Mouse (Mus musculus): ENCODE measurements around the gene Vwa5b2. TPM values are rescaled to one million over a fixed set of nuclear protein-coding genes. Genes with fewer than 3 reads are reported as not detected.

Gene Vwa5b2
- polyA plus RNA-seq, 1 experiment, result 102 TPM

DNA sequence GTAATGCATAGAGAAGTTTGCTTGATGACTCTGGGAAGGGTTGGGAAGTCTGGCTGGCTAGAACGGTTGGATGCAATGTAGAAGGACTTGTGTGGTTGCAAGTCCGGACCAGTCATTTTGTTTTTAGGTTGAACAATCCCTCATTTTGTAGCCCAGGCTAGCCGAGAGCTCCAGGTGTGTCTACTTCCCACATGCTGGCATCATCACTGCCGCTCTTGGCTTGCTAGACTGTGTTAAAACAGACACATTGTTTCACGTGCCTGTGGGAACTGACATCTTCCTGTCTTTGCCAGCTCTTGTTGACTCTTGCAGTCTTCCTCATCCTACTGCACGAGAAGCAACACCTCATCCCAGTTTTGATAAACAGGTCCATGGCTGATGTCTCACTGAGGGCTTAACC is 34.3 kb upstream of the Vwa5b2 start:
- TF ChIP-seq CTCF (IDR thresholded peaks at IDR 0.05; ENCODE audit: extremely low read depth, insufficient read depth, low read length), result no peak
- no peak for TF ChIP-seq POLR2A (IDR thresholded peaks at IDR 0.05; ENCODE audit: extremely low read depth, insufficient read depth, low read length)
- Histone ChIP-seq H3K4me3 (ENCODE audit: insufficient read depth, low read length) (no peak overlapping the region), H3K4me1 (ENCODE audit: control insufficient read depth, insufficient read depth, low read length) (no peaks in the 10 kb centered on the region), H3K27ac (ENCODE audit: insufficient read depth, low read length) (no peak overlapping the region)

- Histone ChIP-seq H3K4me3 (ENCODE audit: insufficient read depth, low read length) (no peak overlapping the region), H3K27ac (ENCODE audit: insufficient read depth, low read length) (no peak overlapping the region)
Observed at GRCm38 (mm10) chr16:20557381-20557780, 31.9 kb upstream of the Vwa5b2 start.

GRCm38 (mm10) chr16:20565075-20565474 is 24.2 kb upstream of the Vwa5b2 start:
- no peak for TF ChIP-seq CTCF (IDR thresholded peaks at IDR 0.05; ENCODE audit: extremely low read depth, insufficient read depth, low read length)
- no peak for TF ChIP-seq POLR2A (IDR thresholded peaks at IDR 0.05; ENCODE audit: extremely low read depth, insufficient read depth, low read length)

More at GRCm38 (mm10) chr16:20557381-20557780, 31.9 kb upstream of the Vwa5b2 start:
- no peaks in the 10 kb centered on the region for H3K4me1 ChIP-seq (ENCODE audit: control insufficient read depth, insufficient read depth, low read length)
- no peak for TF ChIP-seq CTCF (IDR thresholded peaks at IDR 0.05; ENCODE audit: extremely low read depth, insufficient read depth, low read length)
- no peak for TF ChIP-seq POLR2A (IDR thresholded peaks at IDR 0.05; ENCODE audit: extremely low read depth, insufficient read depth, low read length)

DNA sequence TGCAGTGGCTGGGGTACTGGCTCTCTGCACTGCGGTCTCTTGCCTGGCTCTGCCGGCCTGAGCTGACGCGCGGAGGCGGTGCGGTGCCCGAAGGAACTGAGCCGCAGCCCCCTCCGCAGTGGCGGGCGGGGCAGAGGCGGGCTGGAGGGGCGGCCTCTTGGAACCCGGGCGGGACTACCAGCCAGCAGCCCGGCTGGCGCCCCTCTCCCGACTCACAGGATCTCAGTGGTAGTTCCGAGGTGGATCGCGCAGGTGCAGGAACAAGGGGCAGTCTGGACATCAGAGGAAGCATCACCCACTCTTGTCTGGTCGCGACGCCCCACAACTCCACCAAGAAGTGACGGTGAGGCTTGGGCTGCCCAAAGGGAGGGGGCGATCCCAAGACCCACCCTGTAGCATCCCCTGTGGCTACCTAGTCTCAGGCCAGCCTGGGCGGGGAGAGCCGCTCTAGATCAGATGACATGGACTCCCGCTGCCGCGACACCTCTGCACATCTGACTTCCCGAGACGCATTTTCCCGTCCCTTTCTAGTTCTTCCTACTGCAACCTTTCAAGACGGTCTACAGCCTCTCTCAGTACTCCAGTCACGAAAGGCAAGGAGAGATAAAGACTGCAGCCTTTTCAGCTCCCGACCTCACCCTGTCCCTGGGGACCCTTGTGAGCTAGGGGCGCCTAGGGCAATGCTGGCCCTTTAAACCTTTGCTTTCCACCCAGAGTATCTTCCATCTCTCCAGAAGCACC is 838 bp downstream of the Vwa5b2 start:
- Histone ChIP-seq H3K4me3 (ENCODE audit: insufficient read depth, low read length) (peak overlapping the region; percentile 56), H3K27ac (ENCODE audit: insufficient read depth, low read length) (no peak overlapping the region), H3K4me1 (ENCODE audit: control insufficient read depth, insufficient read depth, low read length) (no peaks in the 10 kb centered on the region)
- no peak for TF ChIP-seq CTCF (IDR thresholded peaks at IDR 0.05; ENCODE audit: extremely low read depth, insufficient read depth, low read length)
- TF ChIP-seq POLR2A (IDR thresholded peaks at IDR 0.05; ENCODE audit: extremely low read depth, insufficient read depth, low read length), result no peak

More at GRCm38 (mm10) chr16:20565075-20565474, 24.2 kb upstream of the Vwa5b2 start:
- Histone ChIP-seq H3K27ac (ENCODE audit: insufficient read depth, low read length) (no peak overlapping the region), H3K4me1 (ENCODE audit: control insufficient read depth, insufficient read depth, low read length) (no peaks in the 10 kb centered on the region), H3K4me3 (ENCODE audit: insufficient read depth, low read length) (no peak overlapping the region)

GRCm38 (mm10) chr16:20590680-20591038 is 1.4 kb downstream of the Vwa5b2 start:
- TF ChIP-seq POLR2A (IDR thresholded peaks at IDR 0.05; ENCODE audit: extremely low read depth, insufficient read depth, low read length) (no peak), CTCF (IDR thresholded peaks at IDR 0.05; ENCODE audit: extremely low read depth, insufficient read depth, low read length) (no peak)
- H3K27ac ChIP-seq (ENCODE audit: insufficient read depth, low read length), result no peak overlapping the region
- no peaks in the 10 kb centered on the region for H3K4me1 ChIP-seq (ENCODE audit: control insufficient read depth, insufficient read depth, low read length)
- H3K4me3 ChIP-seq (ENCODE audit: insufficient read depth, low read length), result peak overlapping the region; percentile 56

- Histone ChIP-seq H3K4me3 (ENCODE audit: insufficient read depth, low read length) (peak overlapping the region; percentile 56), H3K4me1 (ENCODE audit: control insufficient read depth, insufficient read depth, low read length) (no peaks in the 10 kb centered on the region), H3K27ac (ENCODE audit: insufficient read depth, low read length) (no peak overlapping the region)
- no peak for TF ChIP-seq CTCF (IDR thresholded peaks at IDR 0.05; ENCODE audit: extremely low read depth, insufficient read depth, low read length)
- TF ChIP-seq POLR2A (IDR thresholded peaks at IDR 0.05; ENCODE audit: extremely low read depth, insufficient read depth, low read length), result no peak
Observed at GRCm38 (mm10) chr16:20591076-20591705, 1.9 kb downstream of the Vwa5b2 start.

GRCm38 (mm10) chr16:20595060-20595673 is 5.9 kb downstream of the Vwa5b2 start:
- Histone ChIP-seq H3K4me1 (ENCODE audit: control insufficient read depth, insufficient read depth, low read length) (no peaks in the 10 kb centered on the region), H3K4me3 (ENCODE audit: insufficient read depth, low read length) (no peak overlapping the region), H3K27ac (ENCODE audit: insufficient read depth, low read length) (no peak overlapping the region)
- TF ChIP-seq POLR2A (IDR thresholded peaks at IDR 0.05; ENCODE audit: extremely low read depth, insufficient read depth, low read length) (no peak), CTCF (IDR thresholded peaks at IDR 0.05; ENCODE audit: extremely low read depth, insufficient read depth, low read length) (no peak)

DNA sequence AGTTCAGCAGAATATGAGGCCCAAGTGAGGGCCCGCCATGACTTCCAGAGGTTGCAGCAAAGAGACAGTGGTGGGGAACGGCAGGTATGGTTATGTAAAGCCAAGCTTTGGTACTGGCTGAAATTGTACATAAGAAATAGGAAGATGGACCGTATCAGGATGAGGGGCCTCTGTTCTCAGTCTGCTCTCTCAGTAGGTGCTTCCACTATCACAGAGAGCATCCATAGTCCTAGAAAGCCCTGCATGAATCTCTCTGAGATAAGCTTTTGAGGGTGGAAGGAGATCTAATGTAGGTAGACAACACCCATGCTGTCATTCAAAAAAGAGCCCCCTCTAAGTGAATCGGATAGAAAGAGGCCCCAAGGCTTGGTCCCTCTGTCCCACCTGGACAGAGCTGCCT is 6.5 kb downstream of the Vwa5b2 start:
- Histone ChIP-seq H3K4me3 (ENCODE audit: insufficient read depth, low read length) (no peak overlapping the region), H3K4me1 (ENCODE audit: control insufficient read depth, insufficient read depth, low read length) (no peaks in the 10 kb centered on the region), H3K27ac (ENCODE audit: insufficient read depth, low read length) (no peak overlapping the region)
- TF ChIP-seq POLR2A (IDR thresholded peaks at IDR 0.05; ENCODE audit: extremely low read depth, insufficient read depth, low read length) (no peak), CTCF (IDR thresholded peaks at IDR 0.05; ENCODE audit: extremely low read depth, insufficient read depth, low read length) (no peak)

DNA sequence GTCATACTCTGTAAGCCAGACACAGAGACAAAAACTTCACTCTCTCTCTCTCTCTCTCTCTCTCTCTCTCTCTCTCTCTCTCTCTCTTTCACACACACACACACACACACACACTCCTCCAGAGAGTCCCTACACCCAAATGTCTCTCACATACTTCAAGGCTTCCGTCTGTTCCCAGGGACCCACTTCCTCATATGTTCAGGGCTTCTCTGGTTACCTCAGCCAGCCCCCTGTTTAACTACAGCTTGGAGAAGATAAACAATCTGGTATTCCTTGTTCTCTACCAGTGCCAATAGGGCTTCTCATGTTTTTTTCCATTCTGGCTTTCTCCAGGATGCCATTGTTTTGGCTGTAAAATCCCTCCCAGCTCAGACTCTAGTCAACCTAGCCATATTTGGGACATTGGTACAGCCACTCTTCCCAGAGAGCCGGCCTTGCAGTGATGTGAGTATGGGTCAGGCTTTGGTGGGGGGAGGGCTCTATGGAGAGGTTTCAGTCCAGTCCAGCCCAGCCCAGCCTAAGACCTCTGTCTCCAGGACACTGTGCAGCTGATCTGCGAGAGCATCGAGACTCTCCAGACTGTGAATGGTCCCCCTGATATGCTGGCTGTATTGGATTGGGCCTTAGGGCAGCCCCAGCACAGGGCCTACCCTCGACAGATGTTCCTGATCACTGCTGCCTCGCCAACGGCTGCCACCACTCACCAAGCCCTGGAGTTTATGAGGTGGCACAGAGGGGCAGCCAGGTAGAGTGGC is 7.6 kb downstream of the Vwa5b2 start:
- Histone ChIP-seq H3K27ac (ENCODE audit: insufficient read depth, low read length) (no peak overlapping the region), H3K4me3 (ENCODE audit: insufficient read depth, low read length) (no peak overlapping the region), H3K4me1 (ENCODE audit: control insufficient read depth, insufficient read depth, low read length) (no peaks in the 10 kb centered on the region)
- TF ChIP-seq CTCF (IDR thresholded peaks at IDR 0.05; ENCODE audit: extremely low read depth, insufficient read depth, low read length) (no peak), POLR2A (IDR thresholded peaks at IDR 0.05; ENCODE audit: extremely low read depth, insufficient read depth, low read length) (no peak)
